Mouse (Mus musculus): ENCODE results near the gene Prkar2a. TPM values are rescaled to one million over a fixed set of nuclear protein-coding genes. Genes with fewer than 3 reads are reported as not detected.

Gene Prkar2a
- polyA plus RNA-seq, 1 experiment from 2014 or later, result 50.1 TPM

- Histone ChIP-seq H3K4me1 (replicated peaks) (no peaks in the 10 kb centered on the region), H3K4me3 (no peak overlapping the region), H3K36me3 (no peaks in the 10 kb centered on the region), H3K4me2 (no peak overlapping the region), H3K9me3 (no peaks in the 10 kb centered on the region), H3K27ac (no peak overlapping the region), H3K27me3 (no peaks in the 10 kb centered on the region), H3K9ac (no peak overlapping the region)
- ATAC-seq (ENCODE audit: low FRiP score), result no peak
- 94% methylated on average over 20 of the region's 20 CpGs for WGBS
Measured at GRCm38 (mm10) chr9:108759121-108759520, 70.0 kb downstream of the Prkar2a start.

GRCm38 (mm10) chr9:108759805-108760204, 70.7 kb downstream of the Prkar2a start:
- no peak overlapping the region for H3K27ac ChIP-seq
- no peaks in the 10 kb centered on the region for H3K4me1 ChIP-seq (replicated peaks)
- 63% methylated on average over 2 of the region's 2 CpGs for WGBS
- H3K4me3 ChIP-seq, result no peak overlapping the region
- no peaks in the 10 kb centered on the region for H3K27me3 ChIP-seq
- H3K9me3 ChIP-seq, result no peaks in the 10 kb centered on the region
- H3K36me3 ChIP-seq, result no peaks in the 10 kb centered on the region
- no peak overlapping the region for H3K9ac ChIP-seq
- no peak for ATAC-seq (ENCODE audit: low FRiP score)
- no peak overlapping the region for H3K4me2 ChIP-seq

- no peaks in the 10 kb centered on the region for H3K9me3 ChIP-seq
- H3K4me2 ChIP-seq, result no peak overlapping the region
- ATAC-seq (ENCODE audit: low FRiP score), result no peak
- H3K27me3 ChIP-seq, result no peaks in the 10 kb centered on the region
- H3K36me3 ChIP-seq, result no peaks in the 10 kb centered on the region
- H3K4me1 ChIP-seq (replicated peaks), result no peaks in the 10 kb centered on the region
- H3K9ac ChIP-seq, result no peak overlapping the region
- no peak overlapping the region for H3K27ac ChIP-seq
- H3K4me3 ChIP-seq, result no peak overlapping the region
Measured at GRCm38 (mm10) chr9:108761561-108761960, 72.4 kb downstream of the Prkar2a start.

DNA sequence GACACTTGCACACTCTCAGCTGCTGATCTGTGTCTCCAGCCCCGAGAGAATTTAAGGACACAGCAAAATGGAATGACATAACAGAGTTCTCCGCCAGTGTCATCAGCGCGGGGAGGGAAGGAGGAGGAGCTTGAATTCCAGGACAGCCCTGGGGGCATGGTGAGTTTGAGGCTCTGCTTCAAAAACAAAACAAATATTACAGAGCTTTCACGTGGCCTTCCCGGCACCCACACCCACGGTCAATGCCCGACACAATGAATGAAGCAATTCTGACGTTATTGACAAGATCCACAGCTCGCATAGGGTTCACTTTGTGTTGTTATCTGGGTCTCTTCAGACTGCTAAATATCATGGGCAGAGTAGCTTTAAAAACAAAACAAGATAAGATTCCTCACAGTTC, 75.9 kb downstream of the Prkar2a start:
- H3K4me1 ChIP-seq (replicated peaks), result no peaks in the 10 kb centered on the region
- ATAC-seq (ENCODE audit: low FRiP score), result no peak
- H3K4me2 ChIP-seq, result no peak overlapping the region
- no peaks in the 10 kb centered on the region for H3K27me3 ChIP-seq
- no peak overlapping the region for H3K4me3 ChIP-seq
- no peak overlapping the region for H3K9ac ChIP-seq
- no peaks in the 10 kb centered on the region for H3K9me3 ChIP-seq
- no peak overlapping the region for H3K27ac ChIP-seq
- WGBS, result 75% methylated on average over 10 of the region's 10 CpGs
- no peaks in the 10 kb centered on the region for H3K36me3 ChIP-seq

DNA sequence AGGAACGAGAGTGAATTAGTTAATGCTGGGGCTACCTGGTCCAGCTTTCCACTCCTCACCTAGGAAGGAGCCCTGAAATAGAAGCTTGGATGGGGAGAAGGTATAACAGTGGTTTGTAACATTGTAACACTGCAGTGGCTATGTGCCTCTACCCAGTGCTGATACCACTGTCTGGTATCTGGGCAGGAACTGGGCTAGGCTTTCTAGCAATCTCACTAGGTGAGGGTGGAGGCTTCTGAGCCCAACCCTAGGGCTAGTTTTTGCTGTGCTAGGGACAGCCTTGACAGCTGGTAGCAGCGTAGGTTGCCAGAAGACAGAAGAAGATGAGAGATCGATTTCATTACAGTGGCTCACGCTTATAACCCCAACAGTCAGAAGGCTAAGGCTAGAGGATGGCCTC, 87.5 kb downstream of the Prkar2a start:
- H3K9ac ChIP-seq, result no peak overlapping the region
- 0 out of 2 replicates have a peak, but pooled peaks cover 7% of the 10 kb centered on the region for H3K9me3 ChIP-seq
- 93% methylated on average over 4 of the region's 4 CpGs for WGBS
- no peak overlapping the region for H3K27ac ChIP-seq
- no peaks in the 10 kb centered on the region for H3K36me3 ChIP-seq
- ATAC-seq (ENCODE audit: low FRiP score), result no peak
- H3K4me1 ChIP-seq (replicated peaks), result 0 out of 2 replicates have a peak, but pooled peaks cover 3% of the 10 kb centered on the region
- H3K27me3 ChIP-seq, result 0 out of 2 replicates have a peak, but pooled peaks cover 2% of the 10 kb centered on the region
- H3K4me3 ChIP-seq, result no peak overlapping the region
- no peak overlapping the region for H3K4me2 ChIP-seq

- 80% methylated on average over 4 of the region's 4 CpGs for WGBS
- H3K4me3 ChIP-seq, result no peak overlapping the region
- 0 out of 2 replicates have a peak, but pooled peaks cover 2% of the 10 kb centered on the region for H3K27me3 ChIP-seq
- no peaks in the 10 kb centered on the region for H3K36me3 ChIP-seq
- H3K4me2 ChIP-seq, result no peak overlapping the region
- no peak overlapping the region for H3K9ac ChIP-seq
- peaks cover 8% of the 10 kb centered on the region for H3K4me1 ChIP-seq (replicated peaks)
- H3K27ac ChIP-seq, result no peak overlapping the region
- no peak for ATAC-seq (ENCODE audit: low FRiP score)
- 0 out of 2 replicates have a peak, but pooled peaks cover 5% of the 10 kb centered on the region for H3K9me3 ChIP-seq
Measured at GRCm38 (mm10) chr9:108777276-108777675, 88.2 kb downstream of the Prkar2a start.

DNA sequence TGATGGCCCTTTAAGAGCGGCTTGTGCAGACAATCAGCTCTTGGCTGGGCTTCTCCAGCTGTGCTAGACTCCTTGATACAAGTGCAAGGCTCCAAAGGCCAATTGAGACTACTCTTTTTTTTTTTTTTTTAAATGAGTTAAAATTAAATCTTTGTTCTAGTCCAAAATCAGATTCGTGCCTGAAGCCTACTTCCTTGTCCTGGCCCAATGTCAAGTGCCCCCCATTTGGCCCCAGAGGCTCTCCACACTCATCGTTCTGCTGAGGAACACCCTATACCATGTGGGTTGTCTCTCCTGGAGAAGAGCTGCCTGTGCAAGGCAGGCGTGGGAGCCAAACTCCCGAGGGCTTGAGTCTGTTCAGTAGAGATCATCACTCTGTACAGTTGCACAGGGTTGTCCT, 91.8 kb downstream of the Prkar2a start:
- Histone ChIP-seq H3K36me3 (no peaks in the 10 kb centered on the region), H3K9me3 (no peaks in the 10 kb centered on the region), H3K27me3 (0 out of 2 replicates have a peak, but pooled peaks cover 2% of the 10 kb centered on the region), H3K9ac (no peak overlapping the region), H3K4me1 (replicated peaks) (peaks cover 24% of the 10 kb centered on the region), H3K4me2 (no peak overlapping the region), H3K4me3 (no peak overlapping the region), H3K27ac (no peak overlapping the region)
- WGBS, result 69% methylated on average over 5 of the region's 5 CpGs
- no peak for ATAC-seq (ENCODE audit: low FRiP score)

GRCm38 (mm10) chr9:108781891-108782290, 92.8 kb downstream of the Prkar2a start:
- Histone ChIP-seq H3K4me3 (no peak overlapping the region), H3K4me1 (replicated peaks) (peaks cover 33% of the 10 kb centered on the region), H3K27me3 (no peaks in the 10 kb centered on the region), H3K36me3 (no peaks in the 10 kb centered on the region), H3K9me3 (no peaks in the 10 kb centered on the region), H3K9ac (0 out of 2 replicates have a peak overlapping the region, but pooled peaks have one; percentile 35), H3K27ac (no peak overlapping the region), H3K4me2 (no peak overlapping the region)
- WGBS, result 64% methylated on average over 4 of the region's 4 CpGs
- ATAC-seq (ENCODE audit: low FRiP score), result no peak

DNA sequence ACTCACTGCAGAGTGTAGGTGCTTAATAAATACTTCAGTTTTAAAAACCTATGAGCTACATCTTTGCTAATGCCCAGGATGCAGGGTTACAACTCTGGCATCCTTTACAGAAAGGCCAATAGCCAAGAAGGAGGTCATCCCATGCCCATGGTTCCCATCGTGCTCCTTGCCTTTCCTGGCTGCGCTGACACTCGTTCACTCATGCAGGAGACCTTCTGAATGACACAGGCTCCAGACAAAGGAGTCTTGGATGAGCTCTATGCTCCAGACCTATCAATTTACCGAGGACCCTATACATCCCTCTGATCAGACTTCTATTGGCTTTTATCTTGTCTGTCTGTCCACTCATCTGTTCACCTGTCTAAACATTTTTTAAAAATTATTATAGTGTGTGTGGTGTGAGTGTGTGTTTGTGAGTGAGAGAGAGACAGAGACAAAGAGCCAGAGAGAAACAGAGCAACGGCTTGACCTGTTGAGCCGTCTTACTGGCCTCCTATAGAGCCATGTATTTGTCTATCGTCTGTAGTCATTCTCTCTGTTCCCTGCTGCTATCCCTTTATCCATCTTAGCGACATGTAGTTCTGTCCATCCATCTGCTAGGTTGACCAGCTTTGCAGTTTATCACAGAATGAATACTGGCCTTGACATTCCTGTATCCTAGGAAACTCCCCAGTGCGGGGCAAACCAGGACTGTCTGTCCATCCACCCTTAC, 93.9 kb downstream of the Prkar2a start:
- H3K9ac ChIP-seq, result peak overlapping the region; percentile 99
- peak; percentile 68 for ATAC-seq (ENCODE audit: low FRiP score)
- 7% methylated on average over 9 of the region's 9 CpGs for WGBS
- H3K27ac ChIP-seq, result peak overlapping the region; percentile 99
- peak overlapping the region; percentile 59 for H3K4me2 ChIP-seq
- H3K27me3 ChIP-seq, result no peaks in the 10 kb centered on the region
- H3K4me3 ChIP-seq, result peak overlapping the region; percentile 85
- no peaks in the 10 kb centered on the region for H3K9me3 ChIP-seq
- peaks cover 44% of the 10 kb centered on the region for H3K4me1 ChIP-seq (replicated peaks)
- H3K36me3 ChIP-seq, result no peaks in the 10 kb centered on the region

GRCm38 (mm10) chr9:108783548-108784463, 94.7 kb downstream of the Prkar2a start, which contains the start of gene Ip6k2:
Ip6k2 (plus strand) TSS chr9:108783796.
- Histone ChIP-seq H3K4me1 (replicated peaks) (peaks cover 52% of the 10 kb centered on the region), H3K9me3 (no peaks in the 10 kb centered on the region), H3K4me3 (peak within 1 kb of the TSS; percentile 85), H3K4me2 (peak within 1 kb of the TSS; percentile 90), H3K36me3 (no peaks in the 10 kb centered on the region), H3K27me3 (no peaks in the 10 kb centered on the region), H3K9ac (peak within 1 kb of the TSS; percentile 99), H3K27ac (peak within 1 kb of the TSS; percentile 99)
- ATAC-seq (ENCODE audit: low FRiP score), result peak; percentile 97
- under 1% methylated on average over 56 of the region's 56 CpGs for WGBS

DNA sequence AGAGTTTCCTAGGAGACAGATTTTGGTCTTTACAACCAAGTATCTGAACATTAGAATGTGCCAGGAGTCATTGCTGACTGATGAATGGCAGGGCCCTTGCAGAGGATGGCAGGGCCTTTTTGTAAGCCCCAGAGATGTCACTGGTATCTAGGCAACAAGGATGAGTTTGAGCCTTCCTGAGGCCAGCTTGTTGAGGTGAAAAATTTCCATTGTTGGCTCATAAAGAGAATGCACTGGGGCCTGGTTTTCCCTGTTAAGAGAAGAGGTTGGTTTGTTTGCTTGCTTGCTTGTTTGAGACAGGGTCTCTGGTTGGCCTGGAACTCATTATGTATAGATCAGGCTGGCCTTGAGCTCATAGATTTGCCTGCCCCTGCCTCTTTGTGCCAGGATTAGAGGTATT, 96.3 kb downstream of the Prkar2a start:
- Histone ChIP-seq H3K27ac (peak overlapping the region; percentile 99; the same call in 1 of the 2 replicates), H3K9me3 (no peaks in the 10 kb centered on the region), H3K4me2 (peak overlapping the region; percentile 90), H3K4me3 (peak overlapping the region; percentile 85), H3K36me3 (no peaks in the 10 kb centered on the region), H3K9ac (peak overlapping the region; percentile 99), H3K4me1 (replicated peaks) (peaks cover 67% of the 10 kb centered on the region), H3K27me3 (no peaks in the 10 kb centered on the region)
- no peak for ATAC-seq (ENCODE audit: low FRiP score)

- Histone ChIP-seq H3K9ac (peak overlapping the region; percentile 99; the same call in 1 of the 2 replicates), H3K27me3 (no peaks in the 10 kb centered on the region), H3K36me3 (no peaks in the 10 kb centered on the region), H3K4me3 (peak overlapping the region; percentile 85), H3K9me3 (no peaks in the 10 kb centered on the region), H3K27ac (no peak overlapping the region), H3K4me2 (peak overlapping the region; percentile 90), H3K4me1 (replicated peaks) (peaks cover 78% of the 10 kb centered on the region)
- no peak for ATAC-seq (ENCODE audit: low FRiP score)
- 74% methylated on average over 1 of the region's 1 CpGs for WGBS
Measured at GRCm38 (mm10) chr9:108786494-108786893, 97.4 kb downstream of the Prkar2a start.

Measured in hindbrain, embryonic 13.5 days (tissue).